Mouse (Mus musculus): ENCODE measurements at regions not wholly inside any gene's neighbourhood (a gene's known extent, or its start where the extent isn't known, plus 50 kb on each side); places are given as distances from the start of the nearest gene placed in this dataset.

- TF ChIP-seq POLR2A (IDR thresholded peaks at IDR 0.05; ENCODE audit: extremely low read depth, insufficient read depth, low read length): no peak
- no peak for TF ChIP-seq CTCF (IDR thresholded peaks at IDR 0.05; ENCODE audit: low read depth, low read length)
These were observed 148.3 kb upstream of the Plcz1 start for GRCm38 (mm10) chr6:140189601-140190000.
